Mouse (Mus musculus): ENCODE data around the gene Tmprss6. TPM values are rescaled to one million over a fixed set of nuclear protein-coding genes. Genes with fewer than 3 reads are reported as not detected.

The Tmprss6 gene
- 0.14 TPM in 1 of 2 replicates, not detected in the other for polyA plus RNA-seq (2016; fragmentation: Nextera tagmentation; extraction: Ambion mirVana)

- Histone ChIP-seq H3K9me3 (replicated peaks) (no peaks in the 10 kb centered on the region), H3K36me3 (no peaks in the 10 kb centered on the region), H3K4me1 (no peaks in the 10 kb centered on the region), H3K9ac (no peak within 1 kb of the TSS), H3K4me3 (no peak within 1 kb of the TSS), H3K27me3 (no peaks in the 10 kb centered on the region), H3K4me2 (replicated peaks) (no peak within 1 kb of the TSS), H3K27ac (no peak within 1 kb of the TSS)
- 86% methylated on average over 7 of the region's 7 CpGs for WGBS
- no peak for ATAC-seq (ENCODE audit: low FRiP score)
Measured at GRCm38 (mm10) chr15:78468379-78468937, at the start of gene Tmprss6. TSS of gene Tmprss6 (minus strand) at chr15:78468634.

- Histone ChIP-seq H3K9ac (no peak overlapping the region), H3K4me1 (peaks cover 11% of the 10 kb centered on the region), H3K27ac (no peak overlapping the region), H3K4me2 (replicated peaks) (no peak overlapping the region), H3K27me3 (0 out of 2 replicates have a peak, but pooled peaks cover 2% of the 10 kb centered on the region), H3K4me3 (no peak overlapping the region), H3K9me3 (replicated peaks) (no peaks in the 10 kb centered on the region), H3K36me3 (no peaks in the 10 kb centered on the region)
- WGBS: 67% methylated on average over 7 of the region's 7 CpGs
- ATAC-seq (ENCODE audit: low FRiP score): no peak
Measured at GRCm38 (mm10) chr15:78518221-78518620, 49.8 kb upstream of the Tmprss6 start.

- no peak overlapping the region for H3K9ac ChIP-seq
- H3K4me3 ChIP-seq: no peak overlapping the region
- H3K27me3 ChIP-seq: peaks cover 2% of the 10 kb centered on the region; the same call in 1 of the 2 replicates
- H3K4me2 ChIP-seq (replicated peaks): no peak overlapping the region
- 79% methylated on average over 6 of the region's 6 CpGs for WGBS
- H3K36me3 ChIP-seq: no peaks in the 10 kb centered on the region
- no peak overlapping the region for H3K27ac ChIP-seq
- no peaks in the 10 kb centered on the region for H3K9me3 ChIP-seq (replicated peaks)
- no peak for ATAC-seq (ENCODE audit: low FRiP score)
- H3K4me1 ChIP-seq: peaks cover 10% of the 10 kb centered on the region
Measured at GRCm38 (mm10) chr15:78515759-78516158, 47.3 kb upstream of the Tmprss6 start.

GRCm38 (mm10) chr15:78514393-78515146, 46.1 kb upstream of the Tmprss6 start:
- Histone ChIP-seq H3K27me3 (peaks cover 2% of the 10 kb centered on the region; the same call in 1 of the 2 replicates), H3K36me3 (no peaks in the 10 kb centered on the region), H3K9me3 (replicated peaks) (no peaks in the 10 kb centered on the region), H3K27ac (no peak overlapping the region), H3K4me3 (no peak overlapping the region), H3K4me1 (peaks cover 13% of the 10 kb centered on the region), H3K4me2 (replicated peaks) (no peak overlapping the region), H3K9ac (no peak overlapping the region)
- WGBS: 33% methylated on average over 7 of the region's 7 CpGs
- ATAC-seq (ENCODE audit: low FRiP score): no peak; the same call in 1 of the 2 replicates

GRCm38 (mm10) chr15:78513019-78513418, 44.6 kb upstream of the Tmprss6 start:
- H3K4me3 ChIP-seq: no peak overlapping the region
- no peak overlapping the region for H3K27ac ChIP-seq
- no peak overlapping the region for H3K9ac ChIP-seq
- no peak for ATAC-seq (ENCODE audit: low FRiP score)
- peaks cover 2% of the 10 kb centered on the region; the same call in 1 of the 2 replicates for H3K27me3 ChIP-seq
- 88% methylated on average over 14 of the region's 14 CpGs for WGBS
- no peaks in the 10 kb centered on the region for H3K36me3 ChIP-seq
- no peak overlapping the region for H3K4me2 ChIP-seq (replicated peaks)
- no peaks in the 10 kb centered on the region for H3K9me3 ChIP-seq (replicated peaks)
- peaks cover 13% of the 10 kb centered on the region for H3K4me1 ChIP-seq

- Histone ChIP-seq H3K27me3 (peaks cover 2% of the 10 kb centered on the region; the same call in 1 of the 2 replicates), H3K4me1 (peaks cover 13% of the 10 kb centered on the region), H3K36me3 (no peaks in the 10 kb centered on the region), H3K9me3 (replicated peaks) (no peaks in the 10 kb centered on the region), H3K27ac (no peak overlapping the region), H3K4me3 (no peak overlapping the region), H3K9ac (no peak overlapping the region), H3K4me2 (replicated peaks) (no peak overlapping the region)
- 78% methylated on average over 7 of the region's 7 CpGs for WGBS
- ATAC-seq (ENCODE audit: low FRiP score): no peak
Measured at GRCm38 (mm10) chr15:78511951-78512350, 43.5 kb upstream of the Tmprss6 start.

- Histone ChIP-seq H3K4me3 (no peak overlapping the region), H3K9ac (no peak overlapping the region), H3K36me3 (no peaks in the 10 kb centered on the region), H3K4me2 (replicated peaks) (no peak overlapping the region), H3K9me3 (replicated peaks) (no peaks in the 10 kb centered on the region), H3K27ac (no peak overlapping the region), H3K4me1 (peaks cover 13% of the 10 kb centered on the region), H3K27me3 (no peaks in the 10 kb centered on the region; the same call in 1 of the 2 replicates)
- no peak for ATAC-seq (ENCODE audit: low FRiP score)
- 89% methylated on average over 6 of the region's 6 CpGs for WGBS
Measured at GRCm38 (mm10) chr15:78510736-78511135, 42.3 kb upstream of the Tmprss6 start.

- Histone ChIP-seq H3K9me3 (replicated peaks) (0 out of 2 replicates have a peak, but pooled peaks cover under 1% of the 10 kb centered on the region), H3K4me1 (peaks cover 13% of the 10 kb centered on the region), H3K27ac (no peak overlapping the region), H3K9ac (no peak overlapping the region), H3K27me3 (no peaks in the 10 kb centered on the region; the same call in 1 of the 2 replicates), H3K36me3 (no peaks in the 10 kb centered on the region), H3K4me3 (no peak overlapping the region), H3K4me2 (replicated peaks) (no peak overlapping the region)
- whole genome bisulfite sequencing: 60% methylated on average over 8 of the region's 8 CpGs
- ATAC-seq (ENCODE audit: low FRiP score): no peak
Measured at GRCm38 (mm10) chr15:78510121-78510576, 41.7 kb upstream of the Tmprss6 start.

GRCm38 (mm10) chr15:78509297-78509899, 41.0 kb upstream of the Tmprss6 start:
- Histone ChIP-seq H3K36me3 (no peaks in the 10 kb centered on the region), H3K4me1 (peaks cover 8% of the 10 kb centered on the region), H3K27me3 (no peaks in the 10 kb centered on the region; the same call in 1 of the 2 replicates), H3K9me3 (replicated peaks) (0 out of 2 replicates have a peak, but pooled peaks cover 8% of the 10 kb centered on the region), H3K4me3 (no peak overlapping the region), H3K4me2 (replicated peaks) (no peak overlapping the region), H3K27ac (no peak overlapping the region), H3K9ac (no peak overlapping the region)
- ATAC-seq (ENCODE audit: low FRiP score): no peak
- WGBS: 44% methylated on average over 12 of the region's 12 CpGs

- peaks cover 8% of the 10 kb centered on the region for H3K4me1 ChIP-seq
- H3K36me3 ChIP-seq: no peaks in the 10 kb centered on the region
- H3K27ac ChIP-seq: no peak overlapping the region
- H3K4me3 ChIP-seq: no peak overlapping the region
- no peak overlapping the region for H3K9ac ChIP-seq
- no peak for ATAC-seq (ENCODE audit: low FRiP score)
- 72% methylated on average over 7 of the region's 7 CpGs for WGBS
- no peak overlapping the region for H3K4me2 ChIP-seq (replicated peaks)
- H3K27me3 ChIP-seq: no peaks in the 10 kb centered on the region; the same call in 1 of the 2 replicates
- H3K9me3 ChIP-seq (replicated peaks): 0 out of 2 replicates have a peak, but pooled peaks cover 10% of the 10 kb centered on the region
Measured at GRCm38 (mm10) chr15:78508443-78508842, 40.0 kb upstream of the Tmprss6 start.

GRCm38 (mm10) chr15:78505541-78505940, 37.1 kb upstream of the Tmprss6 start:
- Histone ChIP-seq H3K4me1 (peaks cover 8% of the 10 kb centered on the region), H3K9ac (no peak overlapping the region), H3K4me2 (replicated peaks) (no peak overlapping the region), H3K4me3 (no peak overlapping the region), H3K27ac (no peak overlapping the region), H3K9me3 (replicated peaks) (0 out of 2 replicates have a peak, but pooled peaks cover 14% of the 10 kb centered on the region), H3K36me3 (no peaks in the 10 kb centered on the region), H3K27me3 (no peaks in the 10 kb centered on the region)
- 82% methylated on average over 3 of the region's 3 CpGs for WGBS
- no peak for ATAC-seq (ENCODE audit: low FRiP score)

GRCm38 (mm10) chr15:78504816-78505215, 36.4 kb upstream of the Tmprss6 start:
- Histone ChIP-seq H3K4me1 (peaks cover 1% of the 10 kb centered on the region), H3K27ac (no peak overlapping the region), H3K27me3 (no peaks in the 10 kb centered on the region), H3K4me2 (replicated peaks) (no peak overlapping the region), H3K4me3 (no peak overlapping the region), H3K9me3 (replicated peaks) (0 out of 2 replicates have a peak, but pooled peaks cover 17% of the 10 kb centered on the region), H3K9ac (no peak overlapping the region), H3K36me3 (no peaks in the 10 kb centered on the region)
- ATAC-seq (ENCODE audit: low FRiP score): no peak
- WGBS: 96% methylated on average over 5 of the region's 5 CpGs

Measured in hindbrain, embryonic 12.5 days (tissue).